In the genomic region with DNA sequence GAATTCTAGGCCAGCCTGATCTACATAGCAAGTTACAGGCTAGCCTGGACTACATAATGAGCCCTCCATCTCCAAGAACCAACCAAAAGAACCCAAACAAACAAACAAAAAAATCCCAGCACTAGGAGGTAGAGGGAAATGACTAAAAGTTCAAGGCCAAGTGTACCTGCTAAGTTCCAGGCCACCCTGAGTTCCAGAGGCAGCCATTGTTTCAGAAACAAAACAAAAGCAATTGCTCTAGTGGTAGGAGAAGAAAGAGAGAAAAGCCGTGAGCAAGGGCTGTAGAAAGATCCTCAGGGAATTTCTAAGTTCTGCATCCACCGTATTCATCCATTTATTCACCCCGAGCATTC, we compare ENCODE assay signal across 8 mouse cellular contexts. TPM values are rescaled to one million over a fixed set of nuclear protein-coding genes. Genes with fewer than 3 reads are reported as not detected.
DNase-seq lines count a peak whose midpoint lies in the region; ATAC-seq and TF ChIP-seq lines count a peak whose summit lies in the region.

No protein-coding gene starts in this region.

- peaks cover 14% of the 10 kb centered on the region for H3K79me2 ChIP-seq in CH12.LX (replicated peaks; ENCODE audit: control insufficient read depth, extremely low read depth, insufficient read depth, poor library complexity, severe bottlenecking)

- peak overlapping the region; percentile 91 for H3K4me3 ChIP-seq in heart, embryonic 10.5 days
- H3K4me3 ChIP-seq in CH12.LX (replicated peaks in 1 of 3; ENCODE audit: low read depth in 2 of 3, low read length in 2 of 3, poor library complexity in 1 of 3): peak overlapping the region; percentile 78 to 94 (median 87)
- H3K4me3 ChIP-seq in forebrain, embryonic 13.5 days: peak overlapping the region; percentile 88
- H3K4me3 ChIP-seq in liver, embryonic 15.5 days (replicated peaks): peak overlapping the region; percentile 91

- no peak for DNase-seq in heart, embryonic 10.5 days (ENCODE audit: low spot score)
- no peak for DNase-seq in heart, adult 11 months
- DNase-seq in CH12.LX (ENCODE audit: extremely low read depth): no peak
- no peak for DNase-seq in T-cell, adult 2 months (ENCODE audit: low spot score)
- DNase-seq in adrenal gland, postnatal 14 days: no peak
- DNase-seq in thymus, postnatal 36 days: no peak

- no peaks in the 10 kb centered on the region for H3K9me3 ChIP-seq in heart, embryonic 10.5 days
- H3K9me3 ChIP-seq in CH12.LX (replicated peaks; ENCODE audit: low read length): no peaks in the 10 kb centered on the region
- H3K9me3 ChIP-seq in forebrain, embryonic 13.5 days (replicated peaks): no peaks in the 10 kb centered on the region
- H3K9me3 ChIP-seq in liver, embryonic 15.5 days (replicated peaks): no peaks in the 10 kb centered on the region

- peaks cover 28% of the 10 kb centered on the region for H3K4me1 ChIP-seq in heart, embryonic 10.5 days
- H3K4me1 ChIP-seq in CH12.LX (ENCODE audit: control insufficient read depth in 1 of 2, insufficient read depth in 2 of 2): peaks cover 3 to 50% of the 10 kb centered on the region in 2 experiments; a peak in 3 of 4 replicates
- H3K4me1 ChIP-seq in forebrain, embryonic 13.5 days: peaks cover 10% of the 10 kb centered on the region
- peaks cover 53% of the 10 kb centered on the region for H3K4me1 ChIP-seq in liver, embryonic 15.5 days (replicated peaks)

- H3K4me2 ChIP-seq in CH12.LX (ENCODE audit: insufficient read depth, low read depth, poor library complexity, severe bottlenecking): peak overlapping the region; percentile 32
- peak overlapping the region; percentile 93 for H3K4me2 ChIP-seq in forebrain, embryonic 13.5 days
- H3K4me2 ChIP-seq in liver, embryonic 15.5 days: peak overlapping the region; percentile 100

- TF ChIP-seq CTCF in CH12.LX (conservative IDR thresholded peaks at IDR 0.05 in 1 of 2, IDR thresholded peaks at IDR 0.05 in 1 of 2; ENCODE audit: low read depth in 2 of 2, low read length in 2 of 2): no peak

- no peak for ATAC-seq in forebrain, embryonic 13.5 days
- ATAC-seq in liver, embryonic 15.5 days (ENCODE audit: insufficient read depth): no peak

- peak overlapping the region; percentile 75 for H3K9ac ChIP-seq in CH12.LX (ENCODE audit: insufficient read depth, low read depth)
- peak overlapping the region; percentile 96 for H3K9ac ChIP-seq in forebrain, embryonic 13.5 days
- peak overlapping the region; percentile 91 for H3K9ac ChIP-seq in liver, embryonic 15.5 days

- no peak for TF ChIP-seq RAD21 in CH12.LX (IDR thresholded peaks at IDR 0.05; ENCODE audit: low read depth, low read length)

- in situ Hi-C loops in CH12.LX (cut with MboI; ENCODE audit: low pct_ligation_motif_present, low pct_unique_long_range_greater_than_20kb, low sequenced_read_pairs): no loop called here

- no peak for TF ChIP-seq EP300 in CH12.LX (IDR thresholded peaks at IDR 0.05; ENCODE audit: low read length)

- H3K27ac ChIP-seq in heart, embryonic 10.5 days: peak overlapping the region; percentile 95
- H3K27ac ChIP-seq in CH12.LX (ENCODE audit: insufficient read depth, low read depth): peak overlapping the region; percentile 34; the same call in 1 of the 2 replicates
- H3K27ac ChIP-seq in forebrain, embryonic 13.5 days: peak overlapping the region; percentile 97
- peak overlapping the region; percentile 89 for H3K27ac ChIP-seq in liver, embryonic 15.5 days (replicated peaks)

- dilution Hi-C loops in CH12.LX (cut with MboI; ENCODE audit: extremely low pct_ligation_motif_present, extremely low pct_unique_long_range_greater_than_20kb, low sequenced_read_pairs): no loop called here

- no peaks in the 10 kb centered on the region for H3K27me3 ChIP-seq in heart, embryonic 10.5 days (ENCODE audit: insufficient read depth, poor library complexity, severe bottlenecking)
- H3K27me3 ChIP-seq in CH12.LX (replicated peaks): no peaks in the 10 kb centered on the region
- no peaks in the 10 kb centered on the region for H3K27me3 ChIP-seq in forebrain, embryonic 13.5 days
- H3K27me3 ChIP-seq in liver, embryonic 15.5 days: peaks cover 9% of the 10 kb centered on the region; the same call in 1 of the 2 replicates

- H3K36me3 ChIP-seq in heart, embryonic 10.5 days: no peaks in the 10 kb centered on the region
- H3K36me3 ChIP-seq in CH12.LX (replicated peaks in 1 of 2; ENCODE audit: control insufficient read depth in 1 of 2, insufficient read depth in 1 of 2, low read length in 1 of 2): peaks cover 0 to 21% of the 10 kb centered on the region in 2 experiments
- 0 out of 2 replicates have a peak, but pooled peaks cover 3% of the 10 kb centered on the region for H3K36me3 ChIP-seq in forebrain, embryonic 13.5 days (ENCODE audit: poor library complexity, severe bottlenecking)
- no peaks in the 10 kb centered on the region for H3K36me3 ChIP-seq in liver, embryonic 15.5 days (replicated peaks)

- 2% methylated on average over 3 of the region's 3 CpGs for whole genome bisulfite sequencing in heart, embryonic 10.5 days
- 0% methylated on average over 3 of the region's 3 CpGs for WGBS in forebrain, embryonic 13.5 days
- 7% methylated on average over 3 of the region's 3 CpGs for WGBS in liver, embryonic 15.5 days (ENCODE audit: insufficient replicate concordance)

- no peak for TF ChIP-seq POLR2A in CH12.LX (IDR thresholded peaks at IDR 0.05; ENCODE audit: low read depth, low read length)

TF ChIP-seq in CH12.LX, 34 proteins besides CTCF, POLR2A, EP300 and RAD21:
- TF ChIP-seq JUN (IDR thresholded peaks at IDR 0.05; ENCODE audit: insufficient read depth, low read depth, low read length) (no peak), ZKSCAN1 (IDR thresholded peaks at IDR 0.05; ENCODE audit: borderline replicate concordance, low read depth, low read length) (no peak), ETS1 (conservative IDR thresholded peaks at IDR 0.05; ENCODE audit: low read depth, low read length) (no peak), HCFC1 (IDR thresholded peaks at IDR 0.05; ENCODE audit: low read depth, low read length) (no peak)
TF ChIP-seq in CH12.LX: peak in this region for 0.

RNA-seq across cellular contexts. Expression of a gene that starts 1.8 kb away (rescaled TPM):
- polyA plus RNA-seq in heart, embryonic 10.5 days (2016; fragmentation: Nextera tagmentation; extraction: Ambion mirVana): 34.6 and 41.7 TPM in 2 replicates
- total RNA-seq in CH12.LX (2012; rRNA removed): 40.6 and 48.3 TPM in 2 replicates
- total RNA-seq in CH12.LX (2014; rRNA removed): 52.1 and 56.6 TPM in 2 replicates
- 55.4 and 57.2 TPM in 2 replicates for polyA plus RNA-seq in CH12.LX (2012; ENCODE audit: insufficient read length, low read depth)
- 53.5 and 62.3 TPM in 2 replicates for polyA plus RNA-seq in forebrain, embryonic 13.5 days (2015; fragmentation: Nextera tagmentation; extraction: Ambion mirVana)
- 17.8 and 19.3 TPM in 2 replicates for polyA plus RNA-seq in liver, embryonic 15.5 days (2015; fragmentation: Nextera tagmentation; extraction: Ambion mirVana)
- total RNA-seq in adrenal gland, postnatal 14 days (2021): 69.3 and 80.6 TPM in 2 replicates

RNA-seq across cellular contexts. Expression of a gene that starts 26.0 kb away (rescaled TPM):
- not detected in 2 replicates for polyA plus RNA-seq in heart, embryonic 10.5 days (2016; fragmentation: Nextera tagmentation; extraction: Ambion mirVana)
- total RNA-seq in CH12.LX (2012; rRNA removed) (0.17 TPM in 1 of 2 replicates, not detected in the other), CH12.LX (2014; rRNA removed) (not detected in 2 replicates)
- polyA plus RNA-seq in CH12.LX (2012; ENCODE audit: insufficient read length, low read depth): 0.73 TPM in 1 of 2 replicates, not detected in the other
- 0.85 and 1.3 TPM in 2 replicates for polyA plus RNA-seq in forebrain, embryonic 13.5 days (2015; fragmentation: Nextera tagmentation; extraction: Ambion mirVana)
- polyA plus RNA-seq in liver, embryonic 15.5 days (2015; fragmentation: Nextera tagmentation; extraction: Ambion mirVana): not detected in 2 replicates
- total RNA-seq in adrenal gland, postnatal 14 days (2021): not detected in 2 replicates

RNA-seq across cellular contexts. Expression of a gene that starts 56.6 kb away (rescaled TPM):
- 63.1 and 69.7 TPM in 2 replicates for polyA plus RNA-seq in heart, embryonic 10.5 days (2016; fragmentation: Nextera tagmentation; extraction: Ambion mirVana)
- 34.7 and 36.1 TPM in 2 replicates for total RNA-seq in CH12.LX (2012; rRNA removed)
- 16.5 and 19.3 TPM in 2 replicates for total RNA-seq in CH12.LX (2014; rRNA removed)
- 22.5 and 25.3 TPM in 2 replicates for polyA plus RNA-seq in CH12.LX (2012; ENCODE audit: insufficient read length, low read depth)
- polyA plus RNA-seq in forebrain, embryonic 13.5 days (2015; fragmentation: Nextera tagmentation; extraction: Ambion mirVana): 17.1 and 18.3 TPM in 2 replicates
- 177 and 186 TPM in 2 replicates for polyA plus RNA-seq in liver, embryonic 15.5 days (2015; fragmentation: Nextera tagmentation; extraction: Ambion mirVana)
- total RNA-seq in adrenal gland, postnatal 14 days (2021): 21.0 and 68.0 TPM in 2 replicates

Comparison
In these comparisons a context has a peak if more than half of its experiments do, and no peak if none do; other contexts are left out.
1. H3K27ac ChIP-seq: peak in every context shown above with its lines; median percentile 97 in forebrain, embryonic 13.5 days; 95 in heart, embryonic 10.5 days; 89 in liver, embryonic 15.5 days; 34 in CH12.LX.
2. H3K4me2 ChIP-seq: peak in every context shown above with its lines; median percentile 100 in liver, embryonic 15.5 days; 93 in forebrain, embryonic 13.5 days; 32 in CH12.LX.